Mouse (Mus musculus) thymus, postnatal 14 days (tissue): ENCODE results near the gene Rnf113a2.

Experiments
- DNase-seq: peaks from one replicate; pipeline ENCODE4 v3.0.0; 2021

The Rnf113a2 gene

DNA sequence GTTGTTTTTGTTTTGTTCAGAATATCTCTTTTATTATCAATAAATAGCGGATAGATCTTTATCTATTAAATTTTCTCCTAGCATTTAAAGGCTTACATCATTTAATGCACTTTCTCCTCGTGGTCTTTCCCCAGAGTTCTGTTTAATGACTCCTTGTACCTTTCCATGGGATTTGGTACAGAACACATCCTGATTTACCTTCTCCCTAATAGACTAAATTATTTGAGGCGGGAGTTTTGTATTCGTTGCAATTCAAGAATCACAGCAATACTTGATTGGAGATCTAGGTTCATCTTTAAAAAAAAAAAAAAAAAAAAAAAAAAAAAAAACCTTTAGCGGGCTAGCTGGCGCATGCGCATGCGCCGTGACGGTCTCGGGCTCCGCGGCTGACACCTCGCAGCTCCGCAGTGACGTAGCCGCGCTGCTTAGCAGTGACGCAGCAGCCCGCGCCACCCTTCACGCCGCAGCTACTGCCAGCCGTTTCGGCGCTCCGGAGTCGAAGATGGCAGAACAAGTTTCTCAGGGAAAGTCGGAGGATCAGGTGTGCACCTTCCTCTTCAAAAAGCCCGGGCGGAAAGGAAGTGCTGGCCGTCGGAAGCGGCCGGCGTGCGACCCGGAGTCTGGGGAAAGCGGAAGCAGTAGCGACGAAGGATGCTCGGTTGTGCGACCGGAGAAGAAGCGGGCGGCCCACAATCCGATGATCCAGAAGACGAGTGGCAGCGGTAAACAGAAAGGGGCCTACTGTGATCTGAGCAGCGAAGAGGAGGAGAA lies at the start of gene Rnf113a2:
TSS of gene Rnf113a2 (plus strand) at position 363 of the 771 bp plus-strand sequence.
- DNase-seq: peak; percentile 88

DNA sequence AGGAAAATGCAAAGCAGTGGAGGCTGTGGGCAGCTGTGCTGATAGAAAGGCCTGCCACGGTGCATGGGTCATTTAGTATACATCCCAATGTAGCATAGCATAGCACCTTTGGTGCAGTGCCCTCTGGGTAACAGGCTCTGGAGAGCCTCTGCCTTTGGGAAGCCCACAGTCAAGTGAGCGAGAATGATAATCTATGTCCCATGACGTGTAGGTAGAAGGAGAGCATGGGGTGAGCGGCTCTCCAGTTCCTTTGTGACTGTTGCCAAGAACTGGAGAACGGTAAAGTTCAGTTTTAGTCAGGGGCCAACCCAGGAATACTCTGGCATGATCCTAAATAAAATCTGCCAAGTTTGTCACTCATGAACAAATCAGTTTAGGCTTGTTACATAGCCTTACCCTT lies 45.3 kb upstream of the Rnf113a2 start:
- no peak for DNase-seq

DNA sequence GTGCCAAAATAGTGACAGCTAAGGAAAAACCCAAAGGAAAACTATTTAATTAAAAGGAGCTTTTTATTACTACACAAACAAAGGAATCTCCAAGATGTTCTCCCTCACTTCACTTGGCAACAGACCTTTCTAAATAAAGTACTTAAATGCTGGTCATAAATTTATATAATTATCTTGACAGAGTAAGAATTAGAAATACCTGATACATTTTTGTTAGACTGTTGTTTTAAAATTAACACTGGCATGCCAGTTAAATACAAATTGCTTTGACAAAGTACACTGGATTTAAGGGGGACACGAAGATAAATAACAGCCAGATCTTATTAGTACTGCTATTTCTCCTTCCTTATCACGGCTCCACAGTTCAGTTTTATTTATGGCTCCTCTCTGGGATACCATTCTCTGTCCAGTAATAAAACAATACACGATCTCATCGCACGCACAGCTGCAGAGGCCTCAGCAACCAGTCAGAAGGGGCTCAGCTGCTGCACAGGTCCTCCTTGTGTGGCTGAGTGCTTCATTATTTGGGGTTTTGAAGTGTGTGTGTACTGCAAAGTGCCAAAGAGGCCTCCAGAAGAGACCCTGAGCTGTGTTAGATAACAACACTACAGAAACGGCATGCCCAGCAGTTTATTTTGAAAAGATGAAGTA lies 43.0 kb upstream of the Rnf113a2 start:
- no peak for DNase-seq

DNA sequence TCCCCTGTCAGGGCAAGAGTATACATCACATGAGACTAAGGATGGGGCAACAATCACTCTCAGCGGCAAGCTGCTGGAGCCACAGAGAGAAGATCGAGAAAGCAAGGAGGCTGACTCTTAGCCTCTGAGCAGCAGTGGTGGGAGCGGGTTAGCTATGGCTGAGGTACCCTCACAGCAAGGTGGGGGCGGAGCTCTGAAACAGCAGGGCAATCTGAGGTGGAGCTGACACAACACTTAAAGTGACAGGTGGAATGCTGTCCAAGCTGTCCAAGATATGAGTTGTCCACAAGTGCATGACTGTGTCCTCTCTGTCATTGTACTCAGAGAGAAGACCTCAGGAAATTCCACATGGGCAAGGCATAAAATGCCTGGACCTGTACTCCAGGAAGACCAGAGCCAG lies 34.6 kb upstream of the Rnf113a2 start:
- no peak for DNase-seq

DNA sequence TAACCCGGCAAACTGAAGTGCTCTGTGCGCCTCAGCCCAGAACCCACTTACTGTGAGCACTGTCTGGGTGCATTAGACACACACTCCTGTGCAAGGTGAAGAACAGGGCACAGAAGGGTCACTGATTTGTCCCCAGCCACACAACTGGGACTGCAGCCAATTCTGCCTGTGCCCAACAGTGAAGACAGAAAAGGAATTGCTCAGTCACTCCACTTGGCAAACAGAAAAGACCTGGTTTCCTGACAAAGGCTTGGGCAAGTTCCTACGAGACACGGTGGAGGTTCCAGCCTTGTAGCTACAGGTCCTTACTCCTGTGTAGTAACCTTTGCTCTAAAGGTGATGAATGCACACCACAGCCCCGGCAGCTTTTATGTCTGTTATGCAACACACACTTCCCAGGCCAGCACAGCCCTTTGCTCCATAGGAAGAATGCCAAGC lies 32.3 kb upstream of the Rnf113a2 start:
- DNase-seq: no peak

DNA sequence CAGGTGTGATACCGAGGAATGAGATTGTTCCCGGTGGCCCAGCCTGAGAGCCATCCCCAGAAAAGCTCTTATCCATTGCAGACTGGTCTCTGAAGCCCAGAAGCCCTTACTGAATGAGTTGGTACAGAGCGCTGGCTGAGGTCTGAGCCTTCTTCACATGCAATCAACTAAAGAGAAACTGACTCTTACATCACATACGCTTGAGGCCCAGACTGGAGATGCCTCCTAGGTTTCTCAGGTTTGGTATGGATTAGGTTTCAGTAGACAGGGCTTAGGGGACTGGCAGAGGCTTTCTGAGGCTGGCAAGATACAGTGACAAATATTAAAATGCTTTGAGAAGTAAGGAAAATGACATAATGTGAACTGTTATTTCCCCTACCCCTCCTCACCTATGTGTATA lies 31.6 kb upstream of the Rnf113a2 start:
- DNase-seq: no peak

DNA sequence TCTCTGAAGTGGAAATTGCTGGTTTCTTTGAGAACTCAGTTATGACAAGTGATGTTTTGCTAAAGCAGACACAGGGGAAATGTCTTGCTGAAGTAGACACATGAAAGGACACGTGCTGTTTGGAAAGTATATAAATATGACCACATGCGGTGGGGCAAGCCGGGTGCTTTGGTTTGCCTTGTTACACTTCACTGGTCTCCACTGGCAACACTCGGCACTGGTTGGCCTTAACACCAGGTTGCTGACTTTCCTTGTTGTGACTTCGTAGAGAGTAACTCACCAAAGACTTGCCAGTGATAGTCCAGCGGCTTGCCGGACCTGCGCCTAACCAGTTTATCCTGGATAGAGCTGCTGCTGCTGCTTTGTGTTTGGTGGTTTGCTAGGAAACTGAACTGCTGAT lies 28.9 kb upstream of the Rnf113a2 start:
- DNase-seq: no peak

DNA sequence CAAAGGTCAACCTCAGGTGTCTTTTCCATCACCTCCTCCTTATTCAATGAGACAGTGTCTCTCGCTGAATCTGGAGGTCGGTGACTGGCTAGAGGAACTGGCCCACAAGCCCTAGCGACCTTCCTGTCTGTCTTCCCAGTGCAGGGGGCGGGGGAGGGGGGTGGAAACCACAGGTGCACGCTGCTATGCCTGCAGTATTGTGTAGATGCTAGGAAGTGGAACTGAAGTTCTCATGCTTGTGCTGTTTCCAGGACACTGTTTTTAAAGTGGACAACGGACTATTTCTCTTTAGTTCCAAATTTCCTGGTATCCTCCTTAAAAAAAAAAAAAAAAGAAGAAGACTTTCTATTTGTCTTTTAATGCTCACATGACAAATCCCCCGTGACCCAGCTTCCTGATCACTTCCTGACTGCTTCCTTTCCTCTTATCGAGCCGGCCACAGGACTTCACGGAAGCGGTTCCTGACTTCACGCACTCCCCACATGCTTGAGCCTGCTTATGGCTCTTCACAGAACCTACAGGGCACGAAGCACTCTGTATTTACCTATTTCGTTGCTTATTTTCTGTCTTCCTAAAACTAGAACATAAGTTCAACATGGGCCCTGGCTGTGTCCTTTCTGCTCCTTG lies 28.1 kb upstream of the Rnf113a2 start:
- DNase-seq: peak; percentile 15

DNA sequence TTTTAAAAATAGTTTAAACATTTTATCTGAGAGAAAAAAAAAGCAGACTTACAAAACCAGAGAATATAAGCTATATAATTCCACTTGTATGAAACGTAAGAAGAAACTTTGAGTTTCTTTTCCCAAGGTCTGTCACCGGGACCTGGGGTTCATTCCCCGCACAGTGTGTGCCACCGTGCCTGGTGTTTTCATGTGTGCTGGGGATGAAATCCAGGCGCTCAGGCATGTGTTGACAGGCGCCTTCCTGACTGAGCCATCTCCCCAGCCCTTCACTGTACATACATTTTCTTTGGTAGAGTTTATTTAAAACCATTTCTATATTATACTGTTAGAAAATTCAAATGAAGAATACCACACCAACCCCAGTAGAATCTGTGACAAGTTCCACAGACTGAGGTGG lies 26.7 kb upstream of the Rnf113a2 start:
- no peak for DNase-seq

DNA sequence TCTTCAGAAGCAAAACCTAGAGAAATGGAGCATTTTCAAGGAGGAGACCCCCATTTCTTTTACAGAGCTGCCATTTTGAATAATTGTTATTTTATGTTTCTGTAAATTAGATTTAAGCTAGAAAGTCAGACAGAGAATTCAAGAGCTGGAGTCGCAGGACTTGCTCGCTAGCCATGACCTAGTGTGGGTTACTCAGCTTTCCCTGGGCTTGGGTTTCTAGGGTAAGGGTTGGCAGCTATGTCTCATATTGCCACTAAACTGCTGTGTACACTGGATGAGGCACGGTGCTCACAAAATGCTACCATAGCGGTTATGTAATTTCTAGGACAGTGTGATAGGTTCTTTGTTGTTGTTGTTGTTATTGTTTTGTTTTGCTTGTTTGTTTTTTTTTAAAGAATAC lies 24.3 kb upstream of the Rnf113a2 start:
- no peak for DNase-seq

DNA sequence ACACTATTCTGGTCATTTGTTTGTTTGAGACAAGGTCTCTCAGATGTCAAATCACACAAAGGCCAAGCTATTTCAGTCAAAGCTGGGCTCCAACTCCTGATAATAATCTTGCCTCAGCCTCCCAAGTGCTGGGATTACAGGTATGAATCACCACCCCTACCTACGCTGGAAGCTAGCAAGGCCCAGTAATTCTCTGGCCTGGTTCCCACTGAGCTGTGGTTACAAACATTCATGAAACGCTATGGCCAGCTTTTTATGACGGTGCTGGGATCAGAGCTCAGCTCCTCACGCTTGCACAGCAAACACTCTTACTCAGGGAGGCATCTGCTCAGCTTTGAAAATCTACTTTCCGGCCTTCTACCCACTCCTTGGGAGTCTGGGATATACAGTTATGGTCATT lies 23.1 kb upstream of the Rnf113a2 start:
- DNase-seq: no peak

DNA sequence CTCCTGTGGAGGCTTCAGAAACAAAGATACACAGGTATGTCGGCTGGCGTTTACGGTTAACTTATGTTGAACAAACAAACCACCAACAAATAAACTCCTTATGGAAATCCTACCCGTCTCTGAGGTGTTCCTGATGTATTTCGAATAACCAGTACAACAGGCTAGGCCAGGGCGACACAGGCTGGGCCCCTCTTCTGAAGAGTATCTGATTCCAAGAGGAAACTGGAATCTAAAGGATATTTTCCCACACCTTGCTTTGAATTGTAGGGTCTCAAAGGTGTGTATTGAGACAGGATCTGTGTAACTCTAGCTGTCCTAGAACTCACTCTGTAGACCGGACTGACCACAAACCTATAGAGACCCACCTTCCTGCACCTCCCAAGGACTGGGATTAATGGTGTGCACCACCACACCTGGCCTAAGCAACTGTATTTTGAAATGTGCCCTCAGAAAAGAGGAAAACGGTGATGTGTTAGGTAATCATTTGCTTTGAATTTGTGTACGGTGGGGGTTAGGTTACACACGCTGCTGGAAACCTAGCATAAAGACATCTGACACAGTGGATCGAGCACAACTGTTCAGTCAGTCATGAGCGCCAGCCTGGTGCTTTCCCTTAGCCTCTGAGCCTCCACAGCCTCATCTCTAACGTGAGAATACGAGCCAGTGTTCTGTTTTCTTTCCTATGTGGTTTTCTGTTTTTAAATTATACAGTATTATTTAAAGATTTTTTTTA lies 19.9 kb upstream of the Rnf113a2 start:
- DNase-seq: no peak

DNA sequence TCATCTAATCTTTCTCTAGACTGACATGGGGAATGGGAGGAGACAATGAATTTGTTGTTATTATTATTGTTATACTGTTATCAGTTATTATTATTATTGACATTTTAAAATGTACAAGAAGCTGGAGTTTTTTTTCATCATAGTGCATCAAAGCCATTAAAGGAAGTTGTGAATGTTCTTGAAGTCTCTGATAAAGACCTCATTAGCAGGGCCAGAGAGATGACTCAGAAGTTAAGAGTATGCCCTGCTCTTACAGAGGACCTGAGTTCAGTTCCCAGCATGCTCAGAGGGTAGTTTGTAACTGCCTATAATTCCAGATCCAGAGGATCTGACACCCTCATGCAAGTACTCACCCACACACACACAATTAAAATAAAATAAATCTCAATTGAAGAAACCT lies 19.3 kb upstream of the Rnf113a2 start:
- DNase-seq: no peak

DNA sequence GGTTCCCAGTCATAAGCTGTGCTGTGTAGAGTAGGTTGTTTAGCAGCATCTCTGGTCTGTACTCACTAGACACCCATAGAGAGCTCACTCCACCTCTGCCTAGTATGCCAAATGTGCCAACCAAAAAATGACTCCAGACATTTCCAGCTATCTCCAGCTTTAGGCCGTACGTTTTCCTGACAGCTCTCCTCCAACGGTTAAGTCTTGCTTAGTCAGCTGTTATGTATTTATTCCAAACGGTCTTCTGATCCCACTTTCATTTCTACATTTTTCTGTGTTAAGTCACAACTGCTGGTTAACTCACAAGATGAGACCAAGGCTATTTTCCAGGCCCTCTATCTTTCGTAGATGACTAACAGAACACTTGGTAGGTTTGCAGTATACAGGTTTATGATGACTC lies 18.4 kb upstream of the Rnf113a2 start:
- DNase-seq: no peak

DNA sequence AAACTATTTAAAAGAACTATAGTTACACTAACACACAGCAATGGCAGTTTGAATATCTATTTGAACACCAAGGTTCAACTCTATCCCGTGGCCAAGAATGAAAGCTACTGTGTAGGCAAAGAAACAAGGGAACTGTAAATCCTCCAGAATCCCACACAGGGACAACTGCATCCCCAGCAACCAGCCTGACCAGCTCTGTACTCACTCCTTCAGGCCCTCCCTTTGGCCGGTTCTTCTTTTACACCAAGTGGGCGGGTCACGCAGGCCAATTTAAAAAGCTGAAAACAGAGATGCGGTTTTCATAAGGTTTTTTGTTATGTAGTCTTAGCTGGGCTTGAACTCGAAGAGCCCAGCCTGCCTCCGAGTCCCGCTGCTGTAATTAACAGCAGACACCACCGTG lies 17.9 kb upstream of the Rnf113a2 start:
- no peak for DNase-seq

DNA sequence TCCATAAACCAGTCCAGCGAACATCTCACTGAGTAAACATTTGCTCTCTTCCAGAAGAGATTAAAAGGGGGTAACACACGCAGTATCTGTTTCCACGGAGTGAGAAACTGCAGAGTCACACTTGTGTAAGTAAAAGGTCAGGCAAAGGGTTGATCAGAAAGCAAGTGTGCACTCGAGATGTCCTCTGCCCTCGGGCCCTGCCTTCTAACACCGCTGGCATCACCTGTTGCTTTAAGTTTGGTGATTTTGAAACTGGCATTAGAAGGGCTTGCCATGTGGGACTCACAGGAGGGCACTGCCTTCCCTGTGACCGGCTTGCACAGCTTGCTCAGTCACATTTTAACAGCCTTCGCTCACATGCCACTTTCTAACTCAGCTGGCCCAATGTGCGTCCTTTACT lies 17.3 kb upstream of the Rnf113a2 start:
- no peak for DNase-seq

DNA sequence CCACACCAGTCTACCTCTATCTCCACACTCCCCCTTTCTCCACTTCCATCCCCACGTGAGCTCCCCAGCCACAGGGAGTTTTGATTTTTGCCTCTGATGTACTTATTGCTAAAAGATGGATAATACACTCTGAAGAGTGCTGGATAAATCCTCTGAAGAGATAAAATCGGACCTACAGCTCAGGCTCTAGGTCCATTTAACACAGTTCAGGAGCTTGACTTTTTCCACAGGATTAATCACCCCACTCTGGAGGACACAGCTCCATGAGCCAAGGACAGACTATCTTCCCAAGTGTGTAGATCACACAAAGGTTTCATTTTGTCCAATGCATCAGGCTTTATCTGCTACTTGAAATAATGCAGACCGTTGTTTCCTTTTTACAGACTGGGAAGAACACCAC lies 16.9 kb upstream of the Rnf113a2 start:
- DNase-seq: no peak

DNA sequence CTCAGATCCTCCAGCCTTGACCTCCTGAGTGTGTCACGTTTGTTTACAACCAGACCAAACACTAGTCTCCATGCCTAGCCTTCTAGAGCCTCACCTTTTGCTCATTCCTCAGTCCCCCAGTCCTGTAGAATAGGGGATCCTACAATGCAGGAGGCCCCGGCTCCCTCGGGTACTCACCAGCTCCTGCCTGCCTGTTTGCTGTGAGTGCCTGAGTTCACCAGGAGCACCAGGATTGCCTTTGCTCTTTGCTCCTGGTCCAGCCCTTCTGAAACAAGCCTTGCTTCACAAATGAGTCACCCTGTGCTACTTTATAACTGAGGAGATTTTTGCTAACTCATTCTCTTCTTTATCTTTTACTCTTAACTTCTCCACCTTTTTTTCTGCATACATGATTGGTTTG lies 16.3 kb upstream of the Rnf113a2 start:
- no peak for DNase-seq

DNA sequence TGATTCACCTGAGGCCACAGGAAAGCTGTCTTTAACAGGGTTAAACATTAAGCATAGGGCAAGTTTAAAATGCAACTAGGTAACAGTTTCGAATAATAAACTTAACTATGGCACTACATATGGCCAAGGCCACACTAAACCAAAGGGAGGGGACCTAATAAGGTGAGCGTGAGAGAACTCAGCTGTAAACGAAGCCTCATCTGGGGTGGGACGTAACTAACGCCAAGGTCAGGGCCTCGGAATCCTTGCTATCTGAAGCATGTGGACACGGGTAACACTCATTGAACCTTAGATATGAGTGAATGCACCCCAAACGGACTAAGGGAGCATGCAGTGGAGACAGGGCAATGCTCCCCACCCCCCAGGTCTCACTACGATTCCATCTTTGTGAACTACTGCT lies 14.1 kb upstream of the Rnf113a2 start:
- no peak for DNase-seq

DNA sequence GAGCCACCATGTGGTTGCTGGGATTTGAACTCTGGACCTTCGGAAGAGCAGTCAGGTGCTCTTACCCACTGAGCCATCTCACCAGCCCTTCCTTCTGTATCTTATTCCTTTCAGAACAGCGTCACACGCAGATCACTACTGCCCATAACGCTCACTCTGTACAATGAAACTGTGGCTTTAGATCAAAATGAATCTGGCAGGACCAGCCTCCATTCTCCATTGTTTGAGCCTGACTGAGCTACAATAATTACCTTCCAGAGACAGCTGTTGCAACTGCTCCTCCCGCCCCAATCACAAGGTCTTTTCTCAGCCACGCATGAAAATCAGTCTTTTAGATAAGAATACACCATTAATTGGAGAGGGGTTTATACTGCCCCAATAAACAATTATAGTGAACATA lies 12.5 kb upstream of the Rnf113a2 start:
- DNase-seq: no peak

DNA sequence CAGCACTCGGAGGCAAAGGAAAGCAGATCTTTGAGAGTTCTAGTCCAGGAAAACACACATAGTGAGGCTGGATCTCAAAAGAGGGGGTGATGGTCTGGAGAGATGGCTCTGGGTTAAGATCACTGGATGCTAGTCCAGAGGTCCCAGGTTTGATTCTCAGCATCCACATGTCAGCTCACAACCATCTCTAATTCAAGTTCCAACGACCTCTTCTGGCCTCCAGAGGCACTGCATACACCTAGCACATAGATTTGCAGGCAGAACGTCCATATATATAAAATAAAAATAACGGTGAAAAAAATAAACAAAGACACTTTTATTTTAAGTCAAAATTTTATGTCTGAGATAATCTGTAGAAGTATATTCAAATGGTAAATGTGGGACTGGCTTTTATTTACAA lies 9.7 kb upstream of the Rnf113a2 start:
- peak; percentile 14 for DNase-seq

DNA sequence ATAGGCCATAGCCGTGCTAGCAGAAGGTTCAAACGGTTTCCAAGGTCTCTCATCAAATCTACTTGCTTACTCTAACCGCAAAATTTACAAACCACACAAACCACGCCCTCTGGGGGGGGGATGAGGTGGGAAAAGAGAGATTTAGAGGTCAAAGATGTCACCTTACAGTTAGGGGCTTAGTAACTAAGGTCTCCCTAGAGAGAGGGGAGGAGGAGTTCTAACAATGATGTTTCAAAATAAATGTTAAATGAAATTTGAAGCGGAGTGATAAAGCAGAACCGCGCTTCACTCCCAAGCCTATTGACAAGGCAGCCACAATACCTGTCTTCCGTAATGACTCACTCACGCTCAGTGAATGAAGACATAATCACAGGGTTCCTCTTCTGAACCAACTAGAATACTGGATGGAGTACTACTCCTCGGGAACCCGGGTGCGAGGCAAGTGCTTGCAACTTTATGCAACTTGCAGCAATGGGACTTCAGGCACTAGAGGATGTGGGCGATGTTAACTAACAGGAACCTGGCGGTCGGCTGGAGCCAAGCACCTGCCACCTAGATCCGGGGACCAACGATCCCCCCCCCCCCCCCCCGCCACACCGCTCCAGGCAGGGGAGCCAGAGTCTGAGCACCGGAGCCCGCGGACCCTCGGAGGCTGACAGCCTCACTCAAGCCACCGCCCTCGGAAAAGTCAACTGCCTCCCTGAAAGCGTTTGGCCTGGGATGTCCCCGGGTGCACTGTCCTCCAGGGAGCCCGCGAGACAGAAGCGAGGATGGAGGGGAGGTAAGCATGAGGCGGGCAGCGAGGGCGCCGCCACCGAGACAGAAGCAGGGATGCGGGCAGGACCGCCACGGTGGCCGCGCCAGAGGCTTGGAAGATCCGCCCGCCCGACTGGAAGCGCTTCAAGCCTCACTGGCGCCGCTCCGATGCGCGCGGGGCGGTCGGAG lies 8.8 kb upstream of the Rnf113a2 start:
- DNase-seq: peak; percentile 87
